Mouse (Mus musculus) G1E (cell line): ENCODE data around the gene Kif18a.

Experiments
- CTCF ChIP-seq: IDR thresholded peaks from 2 replicates; pipeline ENCODE4 v1.5.1; 2012; ENCODE audit warnings: low read depth, low read length, inconsistent platforms, mixed read lengths
- GATA2 ChIP-seq: IDR thresholded peaks from 2 replicates; pipeline ENCODE4 v1.6.1; 2012; ENCODE audit warnings: low read depth, low read length, inconsistent platforms, borderline replicate concordance

GRCm38 (mm10) chr2:109389977-109390376, 109.4 kb downstream of the Kif18a start:
- TF ChIP-seq CTCF: no peak
- TF ChIP-seq GATA2: no peak
